Mouse (Mus musculus): Measurements from ENCODE around the gene Slc12a7. TPM values are rescaled to one million over a fixed set of nuclear protein-coding genes. Genes with fewer than 3 reads are reported as not detected.

Slc12a7 gene
- polyA plus RNA-seq, 1 experiment from 2014 or later, result 40.6 TPM

DNA sequence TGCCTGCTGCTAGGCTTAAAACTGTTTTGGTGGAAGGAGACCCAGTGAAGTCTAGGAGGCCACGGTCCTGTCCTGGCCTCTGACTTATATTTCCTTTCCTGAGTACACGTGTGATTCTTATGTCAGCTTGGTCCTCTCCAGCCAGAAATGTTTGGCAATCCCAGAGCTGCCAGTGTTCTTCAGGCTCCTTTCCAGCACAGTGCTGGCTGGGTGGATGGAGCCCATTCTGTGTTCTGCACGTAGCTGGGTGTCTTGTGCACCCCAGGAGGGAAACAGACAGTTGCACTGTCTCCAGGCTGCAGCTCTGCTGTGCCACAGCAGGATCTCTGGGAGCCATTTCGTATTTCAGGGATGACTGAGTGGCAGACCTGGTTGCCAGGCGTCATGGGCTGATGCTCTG lies 66.2 kb downstream of the Slc12a7 start:
- Histone ChIP-seq H3K4me1 (no peaks in the 10 kb centered on the region), H3K4me3 (replicated peaks) (no peak overlapping the region), H3K4me2 (no peak overlapping the region), H3K36me3 (replicated peaks) (peaks cover 99% of the 10 kb centered on the region), H3K27me3 (no peaks in the 10 kb centered on the region), H3K9ac (no peak overlapping the region), H3K9me3 (no peaks in the 10 kb centered on the region), H3K27ac (no peak overlapping the region)
- WGBS, result 92% methylated on average over 5 of the region's 5 CpGs
- ATAC-seq (ENCODE audit: low FRiP score), result no peak

DNA sequence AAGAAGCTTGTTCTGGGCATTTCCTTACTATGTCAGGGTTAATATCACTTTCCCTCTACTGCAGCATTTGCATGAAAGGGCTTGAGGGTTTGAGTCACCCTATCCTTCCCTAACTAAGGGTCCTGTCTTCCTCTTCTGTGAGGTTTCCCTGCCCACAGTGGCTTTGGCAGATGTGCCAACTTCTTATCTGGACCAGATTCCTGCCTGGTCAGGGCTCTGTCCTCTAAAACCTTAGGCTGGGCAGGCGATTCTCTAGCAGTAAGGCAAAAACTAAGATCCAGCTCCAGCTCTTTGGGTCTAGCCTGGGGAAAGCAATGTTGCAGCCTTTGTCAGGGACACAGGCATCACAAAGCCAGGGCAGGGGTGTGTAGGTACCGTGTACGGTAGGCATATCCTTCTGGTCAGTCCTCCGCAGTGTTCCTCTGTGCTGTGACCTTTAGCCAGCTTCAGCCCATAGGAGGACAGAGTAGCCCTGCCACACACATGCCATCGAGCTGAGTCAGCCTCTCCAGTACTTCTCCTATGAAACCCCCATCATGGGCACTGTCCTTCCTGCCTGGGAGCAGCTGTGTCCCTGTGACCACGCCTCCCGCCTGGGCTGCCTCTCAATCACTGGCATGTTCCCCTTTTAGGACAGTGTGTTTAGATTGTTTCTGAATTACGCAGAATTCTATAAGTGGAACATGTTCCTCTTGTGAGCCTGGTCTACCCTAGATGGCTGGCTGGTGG lies 70.7 kb downstream of the Slc12a7 start:
- Histone ChIP-seq H3K36me3 (replicated peaks) (peaks cover 97% of the 10 kb centered on the region), H3K27me3 (no peaks in the 10 kb centered on the region)
- WGBS, result 95% methylated on average over 8 of the region's 8 CpGs

DNA sequence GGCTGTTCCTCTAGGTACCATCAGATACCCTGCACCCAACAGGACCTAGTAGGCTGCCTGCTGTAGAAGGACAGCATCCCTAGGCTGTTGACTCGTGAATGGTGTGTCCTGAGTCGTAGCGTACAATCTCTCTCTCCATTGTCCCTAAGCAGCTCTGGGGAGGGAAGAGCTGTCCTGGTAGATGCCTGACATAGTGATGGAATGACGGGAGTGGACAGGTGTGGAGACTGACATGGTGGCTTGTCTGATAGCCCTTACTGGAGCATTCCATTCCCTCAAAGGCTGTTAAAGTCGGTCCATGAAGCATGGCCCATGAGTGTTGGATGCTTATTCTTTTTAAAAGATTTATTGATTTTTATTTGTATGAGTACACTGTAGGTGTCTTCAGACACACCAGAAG lies 72.0 kb downstream of the Slc12a7 start:
- Histone ChIP-seq H3K4me3 (replicated peaks) (no peak overlapping the region), H3K9me3 (no peaks in the 10 kb centered on the region), H3K9ac (no peak overlapping the region), H3K36me3 (replicated peaks) (peaks cover 97% of the 10 kb centered on the region), H3K27ac (no peak overlapping the region), H3K4me1 (no peaks in the 10 kb centered on the region), H3K4me2 (no peak overlapping the region), H3K27me3 (no peaks in the 10 kb centered on the region)
- WGBS, result 92% methylated on average over 5 of the region's 5 CpGs
- no peak for ATAC-seq (ENCODE audit: low FRiP score)

More for the DNA sequence above, 70.7 kb downstream of the Slc12a7 start:
- Histone ChIP-seq H3K9ac (no peak overlapping the region), H3K4me2 (no peak overlapping the region), H3K4me1 (no peaks in the 10 kb centered on the region), H3K9me3 (no peaks in the 10 kb centered on the region), H3K4me3 (replicated peaks) (no peak overlapping the region), H3K27ac (no peak overlapping the region)
- ATAC-seq (ENCODE audit: low FRiP score), result no peak

DNA sequence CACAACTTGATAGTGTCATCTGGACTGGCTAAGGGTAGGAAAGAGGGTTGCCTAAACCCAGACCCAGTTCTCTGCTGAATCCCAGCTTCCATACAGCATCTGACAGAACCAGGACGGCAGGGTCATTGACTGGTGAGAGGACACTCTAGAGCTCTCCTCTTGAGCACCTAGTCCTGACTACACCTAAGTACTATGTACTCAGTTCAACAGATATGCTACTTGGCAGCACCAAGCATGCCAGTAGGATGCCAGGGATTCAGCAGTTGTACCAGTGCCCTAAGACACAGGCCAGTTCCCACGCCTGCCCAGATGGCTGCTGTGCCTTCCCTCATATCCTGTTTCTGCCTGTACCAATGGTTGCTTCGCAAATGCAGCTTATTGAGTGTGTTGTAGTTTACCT lies 80.0 kb downstream of the Slc12a7 start:
- H3K4me2 ChIP-seq, result no peak overlapping the region
- 93% methylated on average over 3 of the region's 3 CpGs for WGBS
- no peak overlapping the region for H3K9ac ChIP-seq
- peaks cover 89% of the 10 kb centered on the region for H3K36me3 ChIP-seq (replicated peaks)
- H3K4me1 ChIP-seq, result no peaks in the 10 kb centered on the region
- H3K4me3 ChIP-seq (replicated peaks), result no peak overlapping the region
- no peak for ATAC-seq (ENCODE audit: low FRiP score)
- no peaks in the 10 kb centered on the region for H3K27me3 ChIP-seq
- H3K9me3 ChIP-seq, result no peaks in the 10 kb centered on the region
- no peak overlapping the region for H3K27ac ChIP-seq

DNA sequence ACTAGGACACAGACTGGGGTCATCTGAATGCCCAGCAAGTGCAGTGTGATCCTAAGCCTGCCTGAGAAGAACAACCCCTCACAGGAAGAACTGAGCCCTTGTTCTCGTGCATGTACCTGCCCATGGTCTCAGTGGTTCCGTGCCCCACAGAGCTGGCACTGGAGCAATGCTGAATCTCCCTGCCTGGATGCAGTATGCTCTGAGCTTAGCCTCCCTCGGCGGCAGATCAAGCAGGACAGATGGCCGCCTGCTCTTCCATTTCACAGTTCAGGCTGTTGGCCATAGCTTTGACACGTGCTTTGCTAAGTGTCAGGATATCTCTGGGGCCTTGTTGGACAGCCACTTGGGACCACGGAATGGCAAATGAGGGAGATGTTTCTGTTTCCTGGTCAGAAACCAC lies 81.3 kb downstream of the Slc12a7 start:
- no peak overlapping the region for H3K4me3 ChIP-seq (replicated peaks)
- 95% methylated on average over 7 of the region's 7 CpGs for WGBS
- no peak overlapping the region for H3K4me2 ChIP-seq
- no peaks in the 10 kb centered on the region for H3K27me3 ChIP-seq
- no peaks in the 10 kb centered on the region for H3K4me1 ChIP-seq
- H3K27ac ChIP-seq, result no peak overlapping the region
- peaks cover 78% of the 10 kb centered on the region for H3K36me3 ChIP-seq (replicated peaks)
- H3K9me3 ChIP-seq, result no peaks in the 10 kb centered on the region
- ATAC-seq (ENCODE audit: low FRiP score), result no peak
- H3K9ac ChIP-seq, result no peak overlapping the region

DNA sequence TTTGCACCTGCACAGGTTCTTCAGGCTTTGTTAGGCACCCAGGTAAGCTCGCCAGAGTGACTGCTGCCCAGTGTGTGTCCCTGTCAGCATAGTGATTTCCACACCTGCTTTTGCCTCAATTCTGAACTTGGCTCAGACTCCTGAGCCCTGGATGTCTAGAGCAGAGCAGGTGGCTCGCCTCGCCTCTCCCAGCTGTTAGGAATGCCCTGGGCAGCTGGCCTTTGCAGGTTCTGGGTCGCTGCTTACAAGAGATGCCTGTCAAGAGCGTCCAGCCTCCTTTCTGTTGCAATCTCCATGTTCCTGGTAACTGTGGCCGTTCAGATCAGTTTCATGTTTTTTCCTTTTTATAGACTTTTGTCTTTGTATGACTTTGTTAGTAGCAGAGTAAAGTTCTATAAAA lies 83.4 kb downstream of the Slc12a7 start:
- no peak overlapping the region for H3K4me3 ChIP-seq (replicated peaks)
- no peak overlapping the region for H3K27ac ChIP-seq

DNA sequence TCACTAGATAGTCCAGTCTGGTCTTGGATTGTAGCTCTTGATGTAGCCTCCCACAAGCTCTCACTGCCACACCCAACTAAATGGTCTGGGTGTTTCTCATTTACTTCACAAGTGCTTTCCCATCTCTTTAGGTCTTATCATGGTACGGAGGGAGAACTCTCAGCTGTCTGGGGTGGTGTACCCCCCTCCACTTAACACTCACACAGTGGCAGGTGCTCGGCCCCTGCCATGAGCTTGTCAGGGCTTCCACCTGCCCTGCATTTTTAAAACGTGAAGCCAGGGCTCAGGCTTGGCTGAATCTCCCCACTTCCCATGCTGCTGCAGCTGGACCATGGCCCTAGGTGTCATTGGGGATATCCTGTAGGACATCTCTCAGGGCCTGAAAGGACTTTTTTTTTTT lies 86.0 kb downstream of the Slc12a7 start:
- 82% methylated on average over 3 of the region's 3 CpGs for WGBS
- Histone ChIP-seq H3K27me3 (no peaks in the 10 kb centered on the region), H3K27ac (no peak overlapping the region), H3K36me3 (replicated peaks) (peaks cover 30% of the 10 kb centered on the region), H3K4me2 (no peak overlapping the region), H3K4me1 (no peaks in the 10 kb centered on the region), H3K9me3 (no peaks in the 10 kb centered on the region), H3K9ac (no peak overlapping the region), H3K4me3 (replicated peaks) (no peak overlapping the region)
- no peak for ATAC-seq (ENCODE audit: low FRiP score)

More for the DNA sequence above, 83.4 kb downstream of the Slc12a7 start:
- Histone ChIP-seq H3K27me3 (no peaks in the 10 kb centered on the region), H3K9me3 (no peaks in the 10 kb centered on the region), H3K4me2 (no peak overlapping the region), H3K36me3 (replicated peaks) (peaks cover 56% of the 10 kb centered on the region), H3K4me1 (no peaks in the 10 kb centered on the region), H3K9ac (no peak overlapping the region)
- 85% methylated on average over 6 of the region's 6 CpGs for WGBS
- ATAC-seq (ENCODE audit: low FRiP score), result no peak

DNA sequence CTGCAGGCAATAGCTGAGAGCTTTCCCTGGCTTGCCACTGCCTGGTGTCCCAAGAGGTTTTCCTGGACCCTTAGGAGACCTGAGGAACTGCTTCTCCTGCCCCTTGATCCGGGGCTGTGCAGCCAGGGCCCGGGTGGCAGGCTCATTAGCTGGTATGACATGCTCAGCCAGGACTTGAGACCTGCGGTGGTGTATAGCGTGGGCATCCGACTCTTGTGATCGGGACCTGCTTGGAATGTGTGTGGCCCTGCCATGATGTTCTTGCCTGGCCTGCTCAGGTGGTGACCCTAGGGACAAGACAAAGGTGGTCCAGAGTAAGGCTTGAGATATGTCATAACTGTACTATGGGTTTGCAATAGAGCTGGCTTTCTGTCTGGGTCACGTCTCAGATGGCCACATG lies 88.4 kb downstream of the Slc12a7 start:
- no peaks in the 10 kb centered on the region for H3K27me3 ChIP-seq
- H3K9me3 ChIP-seq, result no peaks in the 10 kb centered on the region
- no peak overlapping the region for H3K9ac ChIP-seq
- no peak overlapping the region for H3K4me3 ChIP-seq (replicated peaks)
- no peak for ATAC-seq (ENCODE audit: low FRiP score)
- H3K36me3 ChIP-seq (replicated peaks), result peaks cover 7% of the 10 kb centered on the region
- H3K27ac ChIP-seq, result no peak overlapping the region
- no peaks in the 10 kb centered on the region for H3K4me1 ChIP-seq
- whole genome bisulfite sequencing, result 93% methylated on average over 7 of the region's 7 CpGs
- no peak overlapping the region for H3K4me2 ChIP-seq

DNA sequence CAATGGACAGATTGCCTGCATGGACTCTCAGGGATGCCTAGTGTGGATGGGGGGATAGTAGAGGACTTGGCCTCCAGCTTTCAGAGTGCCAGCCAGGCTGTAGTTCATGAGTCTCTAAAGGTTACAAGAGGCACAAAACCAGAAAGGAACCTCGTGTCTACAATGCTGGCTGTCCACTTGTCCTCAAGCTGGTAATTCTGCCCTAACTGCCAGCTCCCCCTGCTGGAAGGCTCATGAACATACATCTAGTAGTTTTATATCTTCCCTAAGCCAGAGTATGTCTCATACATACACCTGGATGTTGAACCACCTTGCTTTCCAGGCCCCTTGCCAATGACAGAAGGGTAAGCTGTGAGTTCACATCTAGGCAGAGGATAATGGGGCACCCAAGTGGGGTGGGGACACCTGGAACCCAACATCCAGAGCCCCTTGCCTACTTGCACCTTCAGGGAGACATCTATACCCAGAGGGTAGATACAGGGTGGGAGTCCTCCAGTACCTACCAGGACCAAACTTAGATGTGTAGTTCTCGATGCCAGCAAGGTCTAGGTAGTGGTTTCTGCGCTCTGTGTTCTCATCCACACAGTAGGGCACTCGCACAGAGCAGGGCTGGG lies 89.4 kb downstream of the Slc12a7 start:
- H3K27me3 ChIP-seq, result no peaks in the 10 kb centered on the region
- WGBS, result 68% methylated on average over 4 of the region's 4 CpGs
- H3K4me2 ChIP-seq, result no peak overlapping the region
- no peaks in the 10 kb centered on the region; the same call in 1 of the 2 replicates for H3K36me3 ChIP-seq (replicated peaks)
- no peaks in the 10 kb centered on the region for H3K9me3 ChIP-seq
- ATAC-seq (ENCODE audit: low FRiP score), result no peak
- no peak overlapping the region for H3K27ac ChIP-seq
- no peaks in the 10 kb centered on the region for H3K4me1 ChIP-seq
- no peak overlapping the region for H3K4me3 ChIP-seq (replicated peaks)
- H3K9ac ChIP-seq, result no peak overlapping the region

DNA sequence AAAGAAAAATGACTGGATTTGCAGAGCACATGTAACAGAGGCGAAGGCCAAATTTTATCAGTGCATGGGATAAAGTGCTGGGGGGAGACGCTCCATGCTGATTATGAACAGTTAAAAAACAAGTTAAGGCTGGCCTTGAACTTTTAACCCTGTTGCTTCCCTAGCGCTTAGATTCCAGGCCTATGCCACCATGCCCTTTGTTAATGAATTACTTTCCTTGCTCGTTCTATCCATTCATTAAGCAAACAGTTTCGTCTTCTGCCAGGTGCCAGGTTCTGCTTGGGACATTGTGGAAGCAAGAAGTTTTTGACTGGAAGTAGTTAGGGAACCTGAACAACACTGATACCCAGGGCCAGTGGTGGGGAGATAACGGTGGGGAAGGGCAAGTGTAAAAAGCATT lies 90.8 kb downstream of the Slc12a7 start:
- Histone ChIP-seq H3K9me3 (no peaks in the 10 kb centered on the region), H3K4me2 (no peak overlapping the region), H3K9ac (no peak overlapping the region), H3K36me3 (replicated peaks) (no peaks in the 10 kb centered on the region; the same call in 1 of the 2 replicates), H3K4me3 (replicated peaks) (no peak overlapping the region), H3K4me1 (no peaks in the 10 kb centered on the region), H3K27me3 (no peaks in the 10 kb centered on the region), H3K27ac (no peak overlapping the region)
- ATAC-seq (ENCODE audit: low FRiP score), result no peak
- WGBS, result 88% methylated on average over 6 of the region's 6 CpGs

DNA sequence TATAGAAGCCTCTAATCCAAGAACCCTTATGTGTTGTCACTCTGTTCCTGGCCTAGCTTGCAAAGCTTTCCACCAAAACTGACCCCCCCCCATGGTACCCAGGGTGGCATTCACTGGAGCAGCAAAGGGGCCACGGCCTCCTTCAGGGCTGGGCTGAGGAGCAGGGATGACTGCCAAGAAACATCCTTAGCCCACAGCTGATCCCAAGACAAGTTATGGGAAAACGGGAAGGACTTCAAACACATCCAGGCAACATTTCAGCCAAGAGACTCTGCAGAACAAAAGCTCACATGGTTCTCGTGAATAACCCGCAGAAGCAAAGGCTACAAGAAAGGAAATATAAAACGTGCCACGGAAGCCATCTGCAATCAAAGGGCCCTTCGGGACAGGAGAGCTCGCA lies 94.3 kb downstream of the Slc12a7 start:
- no peaks in the 10 kb centered on the region for H3K4me1 ChIP-seq
- H3K9ac ChIP-seq, result no peak overlapping the region
- ATAC-seq (ENCODE audit: low FRiP score), result no peak
- no peak overlapping the region for H3K27ac ChIP-seq
- WGBS, result 84% methylated on average over 8 of the region's 8 CpGs
- no peaks in the 10 kb centered on the region for H3K9me3 ChIP-seq
- H3K4me3 ChIP-seq (replicated peaks), result no peak overlapping the region
- no peak overlapping the region for H3K4me2 ChIP-seq
- H3K36me3 ChIP-seq (replicated peaks), result no peaks in the 10 kb centered on the region
- H3K27me3 ChIP-seq, result no peaks in the 10 kb centered on the region

DNA sequence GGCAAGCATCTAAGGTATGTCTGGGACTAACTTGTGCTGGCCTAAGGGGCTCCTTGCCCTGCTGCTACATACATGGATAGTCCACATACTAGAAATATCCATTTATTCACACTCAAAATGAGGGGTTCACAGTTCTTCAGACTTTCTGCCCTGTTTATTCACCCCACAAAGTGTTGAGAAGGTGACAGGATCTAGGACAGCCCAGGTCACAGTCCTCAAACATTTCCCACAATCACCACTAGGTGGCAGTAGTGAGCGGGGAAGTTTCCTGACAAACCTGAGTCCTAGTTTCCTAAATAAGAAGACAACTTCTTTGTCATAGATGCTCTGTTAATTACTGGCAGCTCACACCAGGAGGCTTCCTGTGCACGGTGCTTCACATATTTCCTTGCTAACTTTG lies 98.6 kb downstream of the Slc12a7 start:
- 1% methylated on average over 2 of the region's 2 CpGs for WGBS

DNA sequence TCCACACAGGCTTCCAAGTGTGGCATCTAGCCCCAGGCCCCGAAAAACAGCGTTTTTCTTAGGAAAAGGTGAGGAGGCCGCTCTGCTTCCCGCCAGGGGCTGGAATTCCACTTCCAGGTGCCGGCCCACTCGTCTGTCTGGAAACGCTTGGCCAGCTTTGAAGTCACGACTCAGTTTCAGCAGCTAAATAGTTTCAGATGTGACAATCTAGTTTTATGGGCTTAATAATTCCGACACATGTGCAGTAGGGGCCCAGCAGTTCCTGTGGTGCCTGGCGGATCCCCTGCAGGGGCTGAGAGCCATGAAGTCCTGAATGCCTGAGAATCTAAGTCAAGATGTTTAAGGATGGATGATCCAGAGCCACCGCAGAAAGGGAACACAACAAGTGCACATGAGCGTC lies 100.9 kb downstream of the Slc12a7 start:
- WGBS, result 73% methylated on average over 12 of the region's 12 CpGs
- Histone ChIP-seq H3K4me1 (0 out of 2 replicates have a peak, but pooled peaks cover 4% of the 10 kb centered on the region), H3K27me3 (no peaks in the 10 kb centered on the region), H3K4me2 (no peak overlapping the region), H3K9ac (no peak overlapping the region), H3K27ac (no peak overlapping the region), H3K4me3 (replicated peaks) (no peak overlapping the region), H3K9me3 (no peaks in the 10 kb centered on the region), H3K36me3 (replicated peaks) (no peaks in the 10 kb centered on the region)
- ATAC-seq (ENCODE audit: low FRiP score), result no peak

More for the DNA sequence above, 98.6 kb downstream of the Slc12a7 start:
- Histone ChIP-seq H3K36me3 (replicated peaks) (no peaks in the 10 kb centered on the region), H3K4me3 (replicated peaks) (no peak overlapping the region), H3K27ac (no peak overlapping the region), H3K9me3 (no peaks in the 10 kb centered on the region), H3K27me3 (no peaks in the 10 kb centered on the region), H3K9ac (no peak overlapping the region), H3K4me1 (0 out of 2 replicates have a peak, but pooled peaks cover 4% of the 10 kb centered on the region), H3K4me2 (no peak overlapping the region)
- peak; percentile 27; the same call in 1 of the 2 replicates for ATAC-seq (ENCODE audit: low FRiP score)
